Mouse (Mus musculus): Measurements from ENCODE around the gene Arel1.

Arel1 gene

GRCm38 (mm10) chr12:84914959-84915358, 55.7 kb downstream of the Arel1 start:
- in situ Hi-C loops (cut with MboI; ENCODE audit: low pct_unique_long_range_greater_than_20kb in 1 of 2, low sequenced_read_pairs in 2 of 2, unreplicated experiment in 1 of 2) = no loop called here

GRCm38 (mm10) chr12:84912652-84913104, 58.0 kb downstream of the Arel1 start:
- in situ Hi-C loops (cut with MboI; ENCODE audit: low pct_unique_long_range_greater_than_20kb in 1 of 2, low sequenced_read_pairs in 2 of 2, unreplicated experiment in 1 of 2) = no loop called here

- in situ Hi-C loops (cut with MboI; ENCODE audit: low pct_unique_long_range_greater_than_20kb in 1 of 2, low sequenced_read_pairs in 2 of 2, unreplicated experiment in 1 of 2) = no loop called here
Measured at GRCm38 (mm10) chr12:84911640-84912039, 59.1 kb downstream of the Arel1 start.

GRCm38 (mm10) chr12:84910066-84910465, 60.6 kb downstream of the Arel1 start:
- in situ Hi-C loops (cut with MboI; ENCODE audit: low pct_unique_long_range_greater_than_20kb in 1 of 2, low sequenced_read_pairs in 2 of 2, unreplicated experiment in 1 of 2) = no loop called here

- in situ Hi-C loops (cut with MboI; ENCODE audit: low pct_unique_long_range_greater_than_20kb in 1 of 2, low sequenced_read_pairs in 2 of 2, unreplicated experiment in 1 of 2) = no loop called here
Measured at GRCm38 (mm10) chr12:84907627-84908480, 62.8 kb downstream of the Arel1 start.

GRCm38 (mm10) chr12:84907024-84907626, 63.6 kb downstream of the Arel1 start:
- in situ Hi-C loops (cut with MboI; ENCODE audit: low pct_unique_long_range_greater_than_20kb in 1 of 2, low sequenced_read_pairs in 2 of 2, unreplicated experiment in 1 of 2) = no loop called here

- in situ Hi-C loops (cut with MboI; ENCODE audit: low pct_unique_long_range_greater_than_20kb in 1 of 2, low sequenced_read_pairs in 2 of 2, unreplicated experiment in 1 of 2) = no loop called here
Measured at GRCm38 (mm10) chr12:84904399-84904798, 66.3 kb downstream of the Arel1 start.

GRCm38 (mm10) chr12:84900317-84900716, 70.4 kb downstream of the Arel1 start:
- in situ Hi-C loops (cut with MboI; ENCODE audit: low pct_unique_long_range_greater_than_20kb in 1 of 2, low sequenced_read_pairs in 2 of 2, unreplicated experiment in 1 of 2) = no loop called here

GRCm38 (mm10) chr12:84897322-84897721, 73.4 kb downstream of the Arel1 start:
- in situ Hi-C loops (cut with MboI; ENCODE audit: low pct_unique_long_range_greater_than_20kb in 1 of 2, low sequenced_read_pairs in 2 of 2, unreplicated experiment in 1 of 2) = no loop called here

GRCm38 (mm10) chr12:84896235-84896634, 74.5 kb downstream of the Arel1 start:
- in situ Hi-C loops (cut with MboI; ENCODE audit: low pct_unique_long_range_greater_than_20kb in 1 of 2, low sequenced_read_pairs in 2 of 2, unreplicated experiment in 1 of 2) = no loop called here

GRCm38 (mm10) chr12:84893648-84894628, 76.8 kb downstream of the Arel1 start:
- in situ Hi-C loops (cut with MboI; ENCODE audit: low pct_unique_long_range_greater_than_20kb in 1 of 2, low sequenced_read_pairs in 2 of 2, unreplicated experiment in 1 of 2) = no loop called here

- in situ Hi-C loops (cut with MboI; ENCODE audit: low pct_unique_long_range_greater_than_20kb in 1 of 2, low sequenced_read_pairs in 2 of 2, unreplicated experiment in 1 of 2) = no loop called here
Measured at GRCm38 (mm10) chr12:84890289-84890688, 80.4 kb downstream of the Arel1 start.

GRCm38 (mm10) chr12:84885107-84885876, 85.4 kb downstream of the Arel1 start:
- in situ Hi-C loops (cut with MboI; ENCODE audit: low pct_unique_long_range_greater_than_20kb in 1 of 2, low sequenced_read_pairs in 2 of 2, unreplicated experiment in 1 of 2) = no loop called here

- in situ Hi-C loops (cut with MboI; ENCODE audit: low pct_unique_long_range_greater_than_20kb in 1 of 2, low sequenced_read_pairs in 2 of 2, unreplicated experiment in 1 of 2) = no loop called here
Measured at GRCm38 (mm10) chr12:84884423-84885076, 86.2 kb downstream of the Arel1 start.

GRCm38 (mm10) chr12:84882796-84883195, 87.9 kb downstream of the Arel1 start:
- in situ Hi-C loops (cut with MboI; ENCODE audit: low pct_unique_long_range_greater_than_20kb in 1 of 2, low sequenced_read_pairs in 2 of 2, unreplicated experiment in 1 of 2) = no loop called here

GRCm38 (mm10) chr12:84880091-84880490, 90.6 kb downstream of the Arel1 start:
- in situ Hi-C loops (cut with MboI; ENCODE audit: low pct_unique_long_range_greater_than_20kb in 1 of 2, low sequenced_read_pairs in 2 of 2, unreplicated experiment in 1 of 2) = no loop called here

- in situ Hi-C loops (cut with MboI; ENCODE audit: low pct_unique_long_range_greater_than_20kb in 1 of 2, low sequenced_read_pairs in 2 of 2, unreplicated experiment in 1 of 2) = no loop called here
Measured at GRCm38 (mm10) chr12:84876481-84877121, 94.1 kb downstream of the Arel1 start, which contains the start of gene Ltbp2. Gene Ltbp2, minus strand, starts transcription at chr12:84876532.
